12 mouse cellular contexts compared by ENCODE assay signal in the genomic region with DNA sequence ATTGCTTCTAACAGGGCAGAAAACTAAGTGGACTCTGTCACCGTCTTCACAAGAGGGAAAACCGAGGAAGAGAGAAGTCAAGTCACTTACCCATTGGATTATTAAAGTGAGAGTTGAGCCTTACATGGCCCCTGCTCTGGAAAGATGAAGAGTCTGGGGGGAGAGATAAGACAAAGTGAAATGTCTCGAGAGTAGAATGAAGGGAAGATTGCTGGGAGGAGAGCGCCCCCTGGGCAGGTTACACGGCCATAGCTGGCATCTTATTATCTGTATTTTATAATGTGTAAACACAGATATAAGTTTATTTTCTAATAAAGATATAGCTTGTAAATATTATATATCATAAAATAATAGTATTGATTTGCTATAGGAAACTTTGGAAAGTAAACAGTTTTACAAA. TPM values are rescaled to one million over a fixed set of nuclear protein-coding genes. Genes with fewer than 3 reads are reported as not detected.
DNase-seq lines count a peak whose midpoint lies in the region; ATAC-seq and TF ChIP-seq lines count a peak whose summit lies in the region.
"Had no signal": no experiment of that assay in that cellular context is flagged by ENCODE, and none has a peak within 500 bp of the region (broad histone marks: within the 10 kb centered on the region; RNA-seq: fewer than 3 reads in every experiment).

No protein-coding gene starts in this region.

- no peaks in the 10 kb centered on the region for H3K36me3 ChIP-seq in forebrain, postnatal 0 days (ENCODE audit: insufficient read depth)
- H3K36me3 ChIP-seq in forebrain, embryonic 15.5 days, result no peaks in the 10 kb centered on the region
- H3K36me3 ChIP-seq in lung, postnatal 0 days (ENCODE audit: insufficient read depth, low read length), result no peaks in the 10 kb centered on the region
- no peaks in the 10 kb centered on the region for H3K36me3 ChIP-seq in intestine, postnatal 0 days (ENCODE audit: control insufficient read depth, insufficient read depth)
- no peaks in the 10 kb centered on the region for H3K36me3 ChIP-seq in stomach, embryonic 14.5 days (ENCODE audit: control insufficient read depth, insufficient read depth, low read length)
- H3K36me3 ChIP-seq: midbrain, embryonic 13.5 days had no signal

- peak; percentile 32; the same call in 1 of the 2 replicates for TF ChIP-seq CTCF in forebrain, postnatal 0 days (IDR thresholded peaks at IDR 0.05; ENCODE audit: low read depth)
- peak; percentile 52 for TF ChIP-seq CTCF in lung, postnatal 0 days (IDR thresholded peaks at IDR 0.05)
- TF ChIP-seq CTCF in intestine, postnatal 0 days (IDR thresholded peaks at IDR 0.05; ENCODE audit: low read depth), result peak; percentile 51

- ATAC-seq in forebrain, postnatal 0 days, result no peak
- no peak for ATAC-seq in forebrain, embryonic 15.5 days (replicated peaks)
- no peak for ATAC-seq in lung, postnatal 0 days
- no peak for ATAC-seq in intestine, postnatal 0 days
- no peak for ATAC-seq in stomach, embryonic 14.5 days (ENCODE audit: insufficient number of reproducible peaks, insufficient read depth, low FRiP score, low read depth)
- no peak for ATAC-seq in megakaryocyte, adult 5-6 weeks (ENCODE audit: poor library complexity, severe bottlenecking)
- ATAC-seq: midbrain, embryonic 13.5 days had no signal

- H3K27me3 ChIP-seq in forebrain, postnatal 0 days (ENCODE audit: insufficient read depth, low read length), result no peaks in the 10 kb centered on the region; the same call in 1 of the 2 replicates
- H3K27me3 ChIP-seq in forebrain, embryonic 15.5 days, result no peaks in the 10 kb centered on the region
- H3K27me3 ChIP-seq in lung, postnatal 0 days (replicated peaks; ENCODE audit: insufficient read depth, low read length), result no peaks in the 10 kb centered on the region
- H3K27me3 ChIP-seq in intestine, postnatal 0 days (replicated peaks; ENCODE audit: control insufficient read depth, insufficient read depth, low read length), result no peaks in the 10 kb centered on the region
- no peaks in the 10 kb centered on the region for H3K27me3 ChIP-seq in stomach, embryonic 14.5 days (ENCODE audit: control insufficient read depth, insufficient read depth, low read length)
- H3K27me3 ChIP-seq: midbrain, embryonic 13.5 days had no signal

- no peak overlapping the region for H3K9ac ChIP-seq in forebrain, postnatal 0 days
- H3K9ac ChIP-seq in forebrain, embryonic 15.5 days (replicated peaks), result no peak overlapping the region
- no peak overlapping the region for H3K9ac ChIP-seq in lung, postnatal 0 days (replicated peaks; ENCODE audit: low read depth)
- no peak overlapping the region for H3K9ac ChIP-seq in intestine, postnatal 0 days (ENCODE audit: low read depth, low read length)
- H3K9ac ChIP-seq in stomach, embryonic 14.5 days (replicated peaks; ENCODE audit: low read depth, low read length), result no peak overlapping the region
- H3K9ac ChIP-seq: midbrain, embryonic 13.5 days had no signal

- no peak overlapping the region for H3K27ac ChIP-seq in forebrain, postnatal 0 days (ENCODE audit: low read depth, low read length)
- no peak overlapping the region for H3K27ac ChIP-seq in forebrain, embryonic 15.5 days (replicated peaks)
- no peak overlapping the region for H3K27ac ChIP-seq in lung, postnatal 0 days (ENCODE audit: low read length)
- no peak overlapping the region for H3K27ac ChIP-seq in intestine, postnatal 0 days (ENCODE audit: low read depth, low read length)
- H3K27ac ChIP-seq in stomach, embryonic 14.5 days (ENCODE audit: low read length), result peak overlapping the region; percentile 18; the same call in 1 of the 2 replicates
- H3K27ac ChIP-seq: midbrain, embryonic 13.5 days had no signal

- peaks cover 4% of the 10 kb centered on the region; the same call in 1 of the 2 replicates for H3K4me1 ChIP-seq in forebrain, postnatal 0 days (ENCODE audit: insufficient read depth)
- 0 out of 2 replicates have a peak, but pooled peaks cover 4% of the 10 kb centered on the region for H3K4me1 ChIP-seq in forebrain, embryonic 15.5 days
- H3K4me1 ChIP-seq in lung, postnatal 0 days (ENCODE audit: insufficient read depth, low read depth, low read length), result no peaks in the 10 kb centered on the region
- H3K4me1 ChIP-seq in intestine, postnatal 0 days (replicated peaks; ENCODE audit: control insufficient read depth, insufficient read depth, low read length), result no peaks in the 10 kb centered on the region
- peaks cover 7% of the 10 kb centered on the region; the same call in 1 of the 2 replicates for H3K4me1 ChIP-seq in stomach, embryonic 14.5 days (ENCODE audit: control insufficient read depth, insufficient read depth, low read length)

- no peaks in the 10 kb centered on the region for H3K9me3 ChIP-seq in forebrain, postnatal 0 days (ENCODE audit: low read length)
- H3K9me3 ChIP-seq in forebrain, embryonic 15.5 days, result no peaks in the 10 kb centered on the region
- H3K9me3 ChIP-seq in lung, postnatal 0 days (ENCODE audit: low read length), result no peaks in the 10 kb centered on the region
- H3K9me3 ChIP-seq in intestine, postnatal 0 days (ENCODE audit: control insufficient read depth), result no peaks in the 10 kb centered on the region
- H3K9me3 ChIP-seq in stomach, embryonic 14.5 days (ENCODE audit: control insufficient read depth, low read depth, low read length), result peaks cover 3% of the 10 kb centered on the region; the same call in 1 of the 2 replicates
- H3K9me3 ChIP-seq: midbrain, embryonic 13.5 days had no signal

- no peak overlapping the region for H3K4me2 ChIP-seq in forebrain, postnatal 0 days (ENCODE audit: low read depth)
- H3K4me2 ChIP-seq in forebrain, embryonic 15.5 days (replicated peaks), result no peak overlapping the region
- H3K4me2 ChIP-seq in lung, postnatal 0 days (replicated peaks; ENCODE audit: low read depth, low read length), result no peak overlapping the region
- no peak overlapping the region for H3K4me2 ChIP-seq in intestine, postnatal 0 days (replicated peaks; ENCODE audit: low read depth)
- H3K4me2 ChIP-seq in stomach, embryonic 14.5 days (replicated peaks; ENCODE audit: low read depth, low read length), result no peak overlapping the region
- H3K4me2 ChIP-seq: midbrain, embryonic 13.5 days had no signal

- DNase-seq in forebrain, postnatal 0 days, result no peak
- DNase-seq in lung, postnatal 0 days (ENCODE audit: low spot score), result no peak
- no peak for DNase-seq in lung, adult 18-20 months
- no peak for DNase-seq in right cerebral cortex, postnatal 10 days (ENCODE audit: low spot score in 2 of 2)
- DNase-seq: cerebellum, adult 9-10 months; heart, postnatal 36 days; kidney, postnatal 25 days had no signal

- TF ChIP-seq EP300 in lung, postnatal 0 days (IDR thresholded peaks at IDR 0.05), result no peak

- WGBS in forebrain, postnatal 0 days, result 55% methylated on average over 5 of the region's 5 CpGs
- 55% methylated on average over 5 of the region's 5 CpGs for WGBS in forebrain, embryonic 15.5 days
- 44% methylated on average over 5 of the region's 5 CpGs for WGBS in lung, postnatal 0 days
- 44% methylated on average over 5 of the region's 5 CpGs for WGBS in intestine, postnatal 0 days
- WGBS in stomach, embryonic 14.5 days, result 52% methylated on average over 5 of the region's 5 CpGs

- H3K4me3 ChIP-seq in forebrain, postnatal 0 days (ENCODE audit: low read depth, low read length), result no peak overlapping the region
- H3K4me3 ChIP-seq in forebrain, embryonic 15.5 days, result no peak overlapping the region
- no peak overlapping the region for H3K4me3 ChIP-seq in lung, postnatal 0 days (ENCODE audit: low read depth, low read length)
- no peak overlapping the region for H3K4me3 ChIP-seq in intestine, postnatal 0 days (ENCODE audit: low read depth, low read length)
- H3K4me3 ChIP-seq in stomach, embryonic 14.5 days (ENCODE audit: low read depth, low read length), result no peak overlapping the region
- H3K4me3 ChIP-seq: midbrain, embryonic 13.5 days had no signal

RNA-seq across cellular contexts. Expression of a gene that starts 47.4 kb away (rescaled TPM):
- total RNA-seq in forebrain, postnatal 0 days (2014; rRNA removed), result 0.69 and 1.9 TPM in 2 replicates
- polyA plus RNA-seq in forebrain, postnatal 0 days (2015; fragmentation: Nextera tagmentation; extraction: Ambion mirVana), result 0.40 and 0.82 TPM in 2 replicates
- polyA plus RNA-seq in forebrain, embryonic 15.5 days (2015; fragmentation: Nextera tagmentation; extraction: Ambion mirVana), result 0.22 and 0.25 TPM in 2 replicates
- 4.0 and 6.0 TPM in 2 replicates for polyA plus RNA-seq in lung, postnatal 0 days (2015; fragmentation: Nextera tagmentation; extraction: Ambion mirVana)
- polyA plus RNA-seq in intestine, postnatal 0 days (2015; fragmentation: Nextera tagmentation; extraction: Ambion mirVana), result 9.8 and 10.0 TPM in 2 replicates
- 6.5 and 6.7 TPM in 2 replicates for polyA plus RNA-seq in stomach, embryonic 14.5 days (2014; fragmentation: Nextera tagmentation; extraction: Ambion mirVana)
- total RNA-seq in megakaryocyte, adult 5-6 weeks (2015), result not detected in 2 replicates
- total RNA-seq in megakaryocyte, adult 5-6 weeks (2017), result not detected in 2 replicates
